Mouse (Mus musculus): ENCODE measurements around the gene Spag8.

Spag8 gene

GRCm38 (mm10) chr4:43604751-43605685 is 48.4 kb downstream of the Spag8 start:
- in situ Hi-C loops (cut with MboI, MseI), result no loop called here

GRCm38 (mm10) chr4:43604099-43604498 is 49.3 kb downstream of the Spag8 start:
- in situ Hi-C loops (cut with MboI, MseI), result no loop called here

Data from regulatory T cell (primary cell).